Mouse (Mus musculus): Measurements from ENCODE around the gene Nsg2. TPM values are rescaled to one million over a fixed set of nuclear protein-coding genes. Genes with fewer than 3 reads are reported as not detected.

The Nsg2 gene
- polyA plus RNA-seq, 1 experiment = 504 TPM

GRCm38 (mm10) chr11:32031396-32031795 lies 31.1 kb downstream of the Nsg2 start:
- Histone ChIP-seq H3K27ac (ENCODE audit: insufficient read depth, low read length) (no peak overlapping the region), H3K4me1 (ENCODE audit: control insufficient read depth, insufficient read depth, low read length) (peaks cover 24% of the 10 kb centered on the region), H3K4me3 (ENCODE audit: insufficient read depth, low read length) (no peak overlapping the region)
- no peak for TF ChIP-seq POLR2A (IDR thresholded peaks at IDR 0.05; ENCODE audit: extremely low read depth, insufficient read depth, low read length)
- no peak for TF ChIP-seq CTCF (IDR thresholded peaks at IDR 0.05; ENCODE audit: extremely low read depth, insufficient read depth, low read length)

DNA sequence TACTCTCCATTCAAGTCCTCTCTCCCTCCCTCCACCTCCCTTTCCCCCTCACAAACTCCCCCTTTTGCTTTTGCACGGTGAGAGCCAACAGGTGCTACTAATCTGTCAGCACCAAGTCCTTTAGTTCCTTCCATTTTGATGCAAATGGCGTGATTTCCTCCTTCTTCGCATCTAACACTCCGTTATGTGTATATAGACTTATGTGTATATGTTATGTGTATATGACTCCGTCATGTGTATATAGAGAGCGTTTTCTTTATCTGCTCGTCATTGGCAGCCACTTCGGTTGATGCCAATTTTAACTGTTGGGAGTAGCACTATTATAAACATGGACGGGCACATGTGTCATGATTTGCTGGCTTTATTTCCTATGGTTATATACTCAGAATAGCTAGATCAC lies 31.8 kb downstream of the Nsg2 start:
- TF ChIP-seq CTCF (IDR thresholded peaks at IDR 0.05; ENCODE audit: extremely low read depth, insufficient read depth, low read length) (no peak), POLR2A (IDR thresholded peaks at IDR 0.05; ENCODE audit: extremely low read depth, insufficient read depth, low read length) (no peak)
- Histone ChIP-seq H3K27ac (ENCODE audit: insufficient read depth, low read length) (no peak overlapping the region), H3K4me1 (ENCODE audit: control insufficient read depth, insufficient read depth, low read length) (peaks cover 20% of the 10 kb centered on the region), H3K4me3 (ENCODE audit: insufficient read depth, low read length) (no peak overlapping the region)

DNA sequence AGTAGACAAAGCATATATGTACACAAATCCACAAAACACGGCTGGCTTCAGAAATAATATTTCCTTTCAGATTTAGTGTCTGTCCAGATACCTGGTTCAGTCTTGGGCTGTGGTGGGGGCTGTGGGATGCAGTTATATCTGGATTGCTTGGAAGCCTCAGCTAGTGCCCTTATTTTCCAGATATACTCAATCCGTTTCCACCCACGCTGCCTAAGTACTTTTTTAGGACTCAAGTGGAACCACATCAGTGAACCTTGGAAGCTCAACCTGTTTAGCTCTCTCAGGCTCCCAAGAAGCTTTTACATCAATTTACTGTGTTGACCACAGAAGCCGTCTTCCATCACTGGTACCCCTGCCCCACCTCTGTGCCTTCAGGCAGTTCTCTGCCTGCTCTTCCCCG lies 35.6 kb downstream of the Nsg2 start:
- no peak for TF ChIP-seq POLR2A (IDR thresholded peaks at IDR 0.05; ENCODE audit: extremely low read depth, insufficient read depth, low read length)
- no peak for TF ChIP-seq CTCF (IDR thresholded peaks at IDR 0.05; ENCODE audit: extremely low read depth, insufficient read depth, low read length)
- peaks cover 8% of the 10 kb centered on the region for H3K4me1 ChIP-seq (ENCODE audit: control insufficient read depth, insufficient read depth, low read length)
- no peak overlapping the region for H3K27ac ChIP-seq (ENCODE audit: insufficient read depth, low read length)
- H3K4me3 ChIP-seq (ENCODE audit: insufficient read depth, low read length) = no peak overlapping the region

DNA sequence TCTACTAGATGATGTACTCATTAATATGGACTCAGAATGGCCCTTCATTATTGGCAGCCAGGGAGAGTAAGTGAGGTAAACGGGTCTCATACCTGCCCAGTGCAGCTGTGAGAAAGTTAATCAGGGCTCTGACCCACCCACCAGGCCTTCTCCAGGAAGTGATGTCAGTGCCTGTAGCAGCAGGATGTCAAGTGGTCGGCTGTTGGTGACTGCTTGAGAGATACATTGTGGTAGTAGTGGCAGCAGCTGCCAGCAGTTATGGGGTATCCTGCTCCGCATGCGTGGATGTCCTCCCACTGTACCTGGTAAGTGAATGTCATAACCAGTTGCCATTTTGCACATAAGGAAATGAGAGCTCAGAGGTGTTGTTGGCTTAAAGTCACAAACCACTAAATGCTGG lies 39.4 kb downstream of the Nsg2 start:
- peaks cover 8% of the 10 kb centered on the region for H3K4me1 ChIP-seq (ENCODE audit: control insufficient read depth, insufficient read depth, low read length)
- no peak overlapping the region for H3K27ac ChIP-seq (ENCODE audit: insufficient read depth, low read length)
- no peak overlapping the region for H3K4me3 ChIP-seq (ENCODE audit: insufficient read depth, low read length)
- TF ChIP-seq POLR2A (IDR thresholded peaks at IDR 0.05; ENCODE audit: extremely low read depth, insufficient read depth, low read length) (no peak), CTCF (IDR thresholded peaks at IDR 0.05; ENCODE audit: extremely low read depth, insufficient read depth, low read length) (no peak)

- H3K27ac ChIP-seq (ENCODE audit: insufficient read depth, low read length) = no peak overlapping the region
- no peak overlapping the region for H3K4me3 ChIP-seq (ENCODE audit: insufficient read depth, low read length)
- H3K4me1 ChIP-seq (ENCODE audit: control insufficient read depth, insufficient read depth, low read length) = peaks cover 13% of the 10 kb centered on the region
- TF ChIP-seq CTCF (IDR thresholded peaks at IDR 0.05; ENCODE audit: extremely low read depth, insufficient read depth, low read length) (no peak), POLR2A (IDR thresholded peaks at IDR 0.05; ENCODE audit: extremely low read depth, insufficient read depth, low read length) (no peak)
Observed at GRCm38 (mm10) chr11:32057389-32057788, 57.1 kb downstream of the Nsg2 start.

GRCm38 (mm10) chr11:32057861-32058260 lies 57.6 kb downstream of the Nsg2 start:
- peaks cover 13% of the 10 kb centered on the region for H3K4me1 ChIP-seq (ENCODE audit: control insufficient read depth, insufficient read depth, low read length)
- no peak overlapping the region for H3K4me3 ChIP-seq (ENCODE audit: insufficient read depth, low read length)
- no peak overlapping the region for H3K27ac ChIP-seq (ENCODE audit: insufficient read depth, low read length)
- TF ChIP-seq POLR2A (IDR thresholded peaks at IDR 0.05; ENCODE audit: extremely low read depth, insufficient read depth, low read length) = no peak
- no peak for TF ChIP-seq CTCF (IDR thresholded peaks at IDR 0.05; ENCODE audit: extremely low read depth, insufficient read depth, low read length)

DNA sequence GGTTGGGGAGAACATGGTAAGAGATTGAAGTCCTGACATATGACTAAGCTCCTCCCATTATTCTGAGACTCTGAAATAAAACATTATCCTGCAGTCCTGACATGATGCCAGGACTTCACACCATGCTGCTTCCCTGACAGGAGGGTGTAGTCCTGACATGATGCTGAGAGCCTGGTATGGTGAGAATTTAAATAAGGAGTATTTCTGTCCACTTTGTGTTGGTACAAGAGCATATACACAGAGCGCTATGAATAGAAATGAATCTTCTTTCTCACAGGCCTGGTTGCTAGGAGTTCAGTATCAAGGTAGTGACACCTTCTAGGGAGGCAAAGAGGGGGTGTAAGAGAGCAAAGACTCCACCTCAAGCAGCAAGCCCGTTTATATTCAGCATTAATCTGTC lies 60.8 kb downstream of the Nsg2 start:
- no peak overlapping the region for H3K27ac ChIP-seq (ENCODE audit: insufficient read depth, low read length)

DNA sequence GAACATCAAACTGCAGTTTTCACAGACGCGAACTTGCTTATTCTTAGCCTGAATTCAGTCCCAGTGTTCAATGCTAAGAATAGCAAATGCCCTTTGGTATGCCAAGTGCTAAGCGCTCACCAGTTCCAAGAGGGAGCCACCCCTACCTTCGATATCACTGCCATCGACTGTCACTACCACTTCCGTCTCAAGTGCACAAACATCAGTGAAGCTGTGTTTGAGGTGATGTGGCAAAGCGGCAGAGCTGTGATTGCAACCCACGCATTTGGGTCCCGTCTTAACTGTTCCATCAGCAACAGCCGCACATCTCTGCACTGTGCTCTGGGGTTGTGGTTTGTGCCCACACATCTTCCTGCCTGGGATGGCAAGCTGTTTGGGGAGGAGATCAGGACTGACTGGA lies 61.6 kb downstream of the Nsg2 start:
- Histone ChIP-seq H3K4me1 (ENCODE audit: control insufficient read depth, insufficient read depth, low read length) (peaks cover 13% of the 10 kb centered on the region), H3K27ac (ENCODE audit: insufficient read depth, low read length) (0 out of 2 replicates have a peak overlapping the region, but pooled peaks have one; percentile 2), H3K4me3 (ENCODE audit: insufficient read depth, low read length) (no peak overlapping the region)
- no peak for TF ChIP-seq CTCF (IDR thresholded peaks at IDR 0.05; ENCODE audit: extremely low read depth, insufficient read depth, low read length)
- no peak for TF ChIP-seq POLR2A (IDR thresholded peaks at IDR 0.05; ENCODE audit: extremely low read depth, insufficient read depth, low read length)

More for the DNA sequence above, 60.8 kb downstream of the Nsg2 start:
- Histone ChIP-seq H3K4me1 (ENCODE audit: control insufficient read depth, insufficient read depth, low read length) (peaks cover 13% of the 10 kb centered on the region), H3K4me3 (ENCODE audit: insufficient read depth, low read length) (no peak overlapping the region)
- TF ChIP-seq CTCF (IDR thresholded peaks at IDR 0.05; ENCODE audit: extremely low read depth, insufficient read depth, low read length) (no peak), POLR2A (IDR thresholded peaks at IDR 0.05; ENCODE audit: extremely low read depth, insufficient read depth, low read length) (no peak)

GRCm38 (mm10) chr11:32063775-32064510 lies 63.7 kb downstream of the Nsg2 start:
- H3K27ac ChIP-seq (ENCODE audit: insufficient read depth, low read length) = no peak overlapping the region
- no peak overlapping the region for H3K4me3 ChIP-seq (ENCODE audit: insufficient read depth, low read length)
- H3K4me1 ChIP-seq (ENCODE audit: control insufficient read depth, insufficient read depth, low read length) = peaks cover 16% of the 10 kb centered on the region
- no peak for TF ChIP-seq POLR2A (IDR thresholded peaks at IDR 0.05; ENCODE audit: extremely low read depth, insufficient read depth, low read length)
- no peak for TF ChIP-seq CTCF (IDR thresholded peaks at IDR 0.05; ENCODE audit: extremely low read depth, insufficient read depth, low read length)

GRCm38 (mm10) chr11:32064511-32064862 lies 64.2 kb downstream of the Nsg2 start:
- no peak overlapping the region for H3K4me3 ChIP-seq (ENCODE audit: insufficient read depth, low read length)
- TF ChIP-seq CTCF (IDR thresholded peaks at IDR 0.05; ENCODE audit: extremely low read depth, insufficient read depth, low read length) (no peak), POLR2A (IDR thresholded peaks at IDR 0.05; ENCODE audit: extremely low read depth, insufficient read depth, low read length) (no peak)
- H3K4me1 ChIP-seq (ENCODE audit: control insufficient read depth, insufficient read depth, low read length) = peaks cover 16% of the 10 kb centered on the region
- H3K27ac ChIP-seq (ENCODE audit: insufficient read depth, low read length) = no peak overlapping the region

All from cortical plate, adult 2 months (tissue).